Mouse (Mus musculus) liver, adult 2 months (tissue): ENCODE measurements around the gene Tesk2.
"Not testable (repeated sequence)": the region's sequence is repeated elsewhere in the genome, so short reads cannot be mapped to it uniquely, and the experiment has no call there.

Source experiments
- CTCF ChIP-seq: fragments of 200-500 bp; IDR thresholded peaks from 2 replicates; pipeline ENCODE4 v1.5.1; 2011; ENCODE audit warnings: low read depth, low read length, control low read depth
- POLR2A ChIP-seq: fragments of 200-500 bp; IDR thresholded peaks from 2 replicates; pipeline ENCODE4 v1.6.1; 2011; ENCODE audit warnings: low read length, control low read depth; ENCODE audit not compliant: insufficient read depth; ENCODE audit errors: extremely low read depth

GRCm38 (mm10) chr4:116840096-116840495 is 119.3 kb downstream of the Tesk2 start:
- not testable (repeated sequence) for TF ChIP-seq CTCF, POLR2A
